Mouse (Mus musculus): ENCODE results near the gene Opcml. TPM values are rescaled to one million over a fixed set of nuclear protein-coding genes. Genes with fewer than 3 reads are reported as not detected.

Opcml gene
- polyA plus RNA-seq, 1 experiment from 2014 or later, result 13.5 TPM

- ATAC-seq (ENCODE audit: low read depth), result no peak
- Histone ChIP-seq H3K9me3 (no peaks in the 10 kb centered on the region), H3K4me2 (no peak overlapping the region), H3K36me3 (no peaks in the 10 kb centered on the region), H3K4me1 (replicated peaks) (no peaks in the 10 kb centered on the region), H3K9ac (no peak overlapping the region), H3K27ac (replicated peaks) (no peak overlapping the region), H3K4me3 (no peak overlapping the region), H3K27me3 (no peaks in the 10 kb centered on the region)
- WGBS, result 84% methylated on average over 8 of the region's 8 CpGs
Observed at GRCm38 (mm10) chr9:28225824-28226569, 435.4 kb downstream of the Opcml start.

GRCm38 (mm10) chr9:28226570-28226951 is 436.0 kb downstream of the Opcml start:
- no peak overlapping the region for H3K4me2 ChIP-seq
- no peaks in the 10 kb centered on the region for H3K36me3 ChIP-seq
- no peaks in the 10 kb centered on the region for H3K4me1 ChIP-seq (replicated peaks)
- WGBS, result 74% methylated on average over 5 of the region's 5 CpGs
- H3K4me3 ChIP-seq, result no peak overlapping the region
- ATAC-seq (ENCODE audit: low read depth), result no peak
- H3K27me3 ChIP-seq, result no peaks in the 10 kb centered on the region
- no peak overlapping the region for H3K9ac ChIP-seq
- no peak overlapping the region for H3K27ac ChIP-seq (replicated peaks)
- H3K9me3 ChIP-seq, result no peaks in the 10 kb centered on the region

GRCm38 (mm10) chr9:28238450-28238849 is 447.9 kb downstream of the Opcml start:
- Histone ChIP-seq H3K9ac (no peak overlapping the region), H3K4me1 (replicated peaks) (no peaks in the 10 kb centered on the region), H3K9me3 (no peaks in the 10 kb centered on the region), H3K4me2 (no peak overlapping the region), H3K27me3 (no peaks in the 10 kb centered on the region), H3K27ac (replicated peaks) (no peak overlapping the region), H3K4me3 (no peak overlapping the region), H3K36me3 (no peaks in the 10 kb centered on the region)
- ATAC-seq (ENCODE audit: low read depth), result no peak
- WGBS, result 91% methylated on average over 9 of the region's 9 CpGs

- no peaks in the 10 kb centered on the region for H3K4me1 ChIP-seq (replicated peaks)
- 69% methylated on average over 7 of the region's 7 CpGs for WGBS
- no peak overlapping the region for H3K9ac ChIP-seq
- peak; percentile 40; the same call in 1 of the 2 replicates for ATAC-seq (ENCODE audit: low read depth)
- no peak overlapping the region for H3K4me3 ChIP-seq
- H3K9me3 ChIP-seq, result no peaks in the 10 kb centered on the region
- H3K27ac ChIP-seq (replicated peaks), result no peak overlapping the region
- H3K36me3 ChIP-seq, result no peaks in the 10 kb centered on the region
- peaks cover 15% of the 10 kb centered on the region; the same call in 1 of the 2 replicates for H3K27me3 ChIP-seq
- H3K4me2 ChIP-seq, result no peak overlapping the region
Observed at GRCm38 (mm10) chr9:28247742-28248503, 457.3 kb downstream of the Opcml start.

GRCm38 (mm10) chr9:28251341-28251740 is 460.8 kb downstream of the Opcml start:
- WGBS, result 85% methylated on average over 9 of the region's 9 CpGs
- Histone ChIP-seq H3K4me1 (replicated peaks) (peaks cover 16% of the 10 kb centered on the region), H3K9me3 (no peaks in the 10 kb centered on the region), H3K4me3 (no peak overlapping the region), H3K9ac (no peak overlapping the region), H3K27me3 (peaks cover 10% of the 10 kb centered on the region; the same call in 1 of the 2 replicates), H3K4me2 (no peak overlapping the region), H3K27ac (replicated peaks) (no peak overlapping the region), H3K36me3 (no peaks in the 10 kb centered on the region)
- no peak for ATAC-seq (ENCODE audit: low read depth)

- WGBS, result 45% methylated on average over 8 of the region's 8 CpGs
- Histone ChIP-seq H3K27me3 (no peaks in the 10 kb centered on the region; the same call in 1 of the 2 replicates), H3K27ac (replicated peaks) (0 out of 2 replicates have a peak overlapping the region, but pooled peaks have one; percentile 67), H3K4me1 (replicated peaks) (peaks cover 16% of the 10 kb centered on the region), H3K36me3 (no peaks in the 10 kb centered on the region), H3K9me3 (no peaks in the 10 kb centered on the region), H3K4me3 (no peak overlapping the region), H3K9ac (no peak overlapping the region), H3K4me2 (no peak overlapping the region)
- peak; percentile 68 for ATAC-seq (ENCODE audit: low read depth)
Observed at GRCm38 (mm10) chr9:28255128-28255904, 464.7 kb downstream of the Opcml start.

GRCm38 (mm10) chr9:28255905-28256268 is 465.3 kb downstream of the Opcml start:
- no peak overlapping the region for H3K27ac ChIP-seq (replicated peaks)
- WGBS, result 90% methylated on average over 1 of the region's 1 CpGs

GRCm38 (mm10) chr9:28261078-28261753 is 470.6 kb downstream of the Opcml start:
- no peak overlapping the region for H3K4me2 ChIP-seq
- H3K27ac ChIP-seq (replicated peaks), result no peak overlapping the region
- peaks cover 7% of the 10 kb centered on the region for H3K4me1 ChIP-seq (replicated peaks)
- no peak overlapping the region for H3K4me3 ChIP-seq
- WGBS, result 16% methylated on average over 7 of the region's 7 CpGs
- H3K9ac ChIP-seq, result no peak overlapping the region
- no peaks in the 10 kb centered on the region for H3K9me3 ChIP-seq
- H3K27me3 ChIP-seq, result no peaks in the 10 kb centered on the region; the same call in none of the 2 replicates
- H3K36me3 ChIP-seq, result no peaks in the 10 kb centered on the region
- ATAC-seq (ENCODE audit: low read depth), result peak; percentile 91

More at GRCm38 (mm10) chr9:28255905-28256268, 465.3 kb downstream of the Opcml start:
- H3K4me1 ChIP-seq (replicated peaks), result peaks cover 16% of the 10 kb centered on the region
- ATAC-seq (ENCODE audit: low read depth), result peak; percentile 41; the same call in 1 of the 2 replicates
- H3K4me2 ChIP-seq, result no peak overlapping the region
- H3K27me3 ChIP-seq, result no peaks in the 10 kb centered on the region; the same call in 1 of the 2 replicates
- H3K9ac ChIP-seq, result no peak overlapping the region
- H3K4me3 ChIP-seq, result no peak overlapping the region
- no peaks in the 10 kb centered on the region for H3K36me3 ChIP-seq
- no peaks in the 10 kb centered on the region for H3K9me3 ChIP-seq

- Histone ChIP-seq H3K4me2 (no peak overlapping the region), H3K27me3 (no peaks in the 10 kb centered on the region; the same call in none of the 2 replicates), H3K4me3 (no peak overlapping the region), H3K36me3 (no peaks in the 10 kb centered on the region), H3K9ac (no peak overlapping the region), H3K9me3 (no peaks in the 10 kb centered on the region), H3K27ac (replicated peaks) (no peak overlapping the region), H3K4me1 (replicated peaks) (peaks cover 6% of the 10 kb centered on the region; the same call in 1 of the 2 replicates)
- ATAC-seq (ENCODE audit: low read depth), result no peak
- 20% methylated on average over 1 of the region's 1 CpGs for WGBS
Observed at GRCm38 (mm10) chr9:28262021-28262420, 471.4 kb downstream of the Opcml start.

GRCm38 (mm10) chr9:28262896-28263295 is 472.3 kb downstream of the Opcml start:
- Histone ChIP-seq H3K4me2 (no peak overlapping the region), H3K36me3 (no peaks in the 10 kb centered on the region), H3K4me3 (no peak overlapping the region), H3K9ac (no peak overlapping the region), H3K9me3 (no peaks in the 10 kb centered on the region), H3K27ac (replicated peaks) (no peak overlapping the region), H3K27me3 (no peaks in the 10 kb centered on the region; the same call in none of the 2 replicates), H3K4me1 (replicated peaks) (peaks cover 6% of the 10 kb centered on the region; the same call in 1 of the 2 replicates)
- WGBS, result 68% methylated on average over 2 of the region's 2 CpGs
- no peak for ATAC-seq (ENCODE audit: low read depth)

GRCm38 (mm10) chr9:28264761-28265160 is 474.2 kb downstream of the Opcml start:
- no peak for ATAC-seq (ENCODE audit: low read depth)

More at GRCm38 (mm10) chr9:28264761-28265160, 474.2 kb downstream of the Opcml start:
- H3K4me1 ChIP-seq (replicated peaks), result peaks cover 6% of the 10 kb centered on the region; the same call in 1 of the 2 replicates
- no peak overlapping the region for H3K27ac ChIP-seq (replicated peaks)
- no peaks in the 10 kb centered on the region; the same call in none of the 2 replicates for H3K27me3 ChIP-seq
- no peaks in the 10 kb centered on the region for H3K9me3 ChIP-seq
- no peaks in the 10 kb centered on the region for H3K36me3 ChIP-seq
- H3K4me3 ChIP-seq, result no peak overlapping the region
- WGBS, result 67% methylated on average over 6 of the region's 6 CpGs
- no peak overlapping the region for H3K4me2 ChIP-seq
- no peak overlapping the region for H3K9ac ChIP-seq

All from neural tube, embryonic 13.5 days (tissue).